Mouse (Mus musculus) cerebellum, postnatal 25 days (tissue): Measurements from ENCODE around the gene Nipsnap2.
"Not testable (repeated sequence)": the region's sequence is repeated elsewhere in the genome, so short reads cannot be mapped to it uniquely, and the experiment has no call there.

Source experiments
- DNase-seq, 2 experiments: peaks; one replicate each; pipeline ENCODE4 v3.0.0; 2021; ENCODE audit warnings: mixed read lengths in 2 of 2

The Nipsnap2 gene

DNA sequence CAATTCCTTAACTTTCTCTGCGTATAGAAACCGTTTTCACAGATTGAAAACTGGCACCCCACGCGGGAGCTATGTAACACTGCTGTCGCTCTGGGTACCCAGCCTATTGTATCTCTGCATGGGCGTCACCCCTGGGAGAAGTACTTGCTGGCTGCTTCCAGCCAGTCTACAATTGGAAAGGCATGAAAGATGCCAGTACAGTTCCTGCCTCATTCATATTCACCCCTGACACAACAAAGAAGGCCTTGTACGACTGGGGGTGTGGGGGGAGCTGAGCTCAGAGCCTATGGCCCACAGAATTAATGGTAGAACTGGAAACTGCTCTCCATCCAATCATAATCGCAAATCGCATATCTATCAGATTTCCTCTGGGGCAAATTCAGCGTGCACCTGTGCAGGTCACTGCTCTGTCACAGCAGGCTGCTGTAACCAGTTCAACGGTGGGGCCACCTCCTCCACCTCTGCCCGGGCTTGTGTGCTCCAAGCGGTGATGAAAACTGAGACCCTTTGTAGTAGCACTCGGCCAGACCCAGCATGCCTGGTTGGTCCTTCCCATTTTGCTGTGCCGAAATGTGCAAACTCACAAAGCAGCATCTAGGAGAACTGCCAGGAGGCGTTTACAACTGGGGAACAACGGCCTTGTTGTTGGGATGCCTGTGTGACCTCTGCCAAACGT is 37.1 kb downstream of the Nipsnap2 start:
- peak; percentile 15 to 26 for DNase-seq

- DNase-seq, result no peak
These were observed 45.8 kb downstream of the Nipsnap2 start for GRCm38 (mm10) chr5:129770443-129771355.

DNA sequence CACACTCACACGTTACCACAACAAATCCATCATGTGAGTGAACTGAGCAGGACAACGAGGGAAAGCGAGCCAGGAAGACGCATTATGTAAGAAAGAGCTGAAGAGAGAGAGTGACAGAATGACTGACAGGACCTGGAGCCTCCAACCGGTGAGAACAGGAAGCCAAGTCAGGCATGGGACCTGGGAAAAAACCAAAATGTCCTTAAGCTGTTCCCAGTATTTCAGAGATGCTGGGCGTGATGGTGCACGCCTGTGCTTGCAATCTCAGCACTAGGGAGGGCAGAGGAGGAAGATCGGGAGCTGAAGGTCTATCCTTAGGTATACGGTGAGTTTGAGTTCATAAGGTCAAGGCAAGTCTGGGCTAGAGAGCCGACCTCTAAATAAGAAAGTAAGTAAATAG is 47.6 kb downstream of the Nipsnap2 start:
- DNase-seq, result no peak

DNA sequence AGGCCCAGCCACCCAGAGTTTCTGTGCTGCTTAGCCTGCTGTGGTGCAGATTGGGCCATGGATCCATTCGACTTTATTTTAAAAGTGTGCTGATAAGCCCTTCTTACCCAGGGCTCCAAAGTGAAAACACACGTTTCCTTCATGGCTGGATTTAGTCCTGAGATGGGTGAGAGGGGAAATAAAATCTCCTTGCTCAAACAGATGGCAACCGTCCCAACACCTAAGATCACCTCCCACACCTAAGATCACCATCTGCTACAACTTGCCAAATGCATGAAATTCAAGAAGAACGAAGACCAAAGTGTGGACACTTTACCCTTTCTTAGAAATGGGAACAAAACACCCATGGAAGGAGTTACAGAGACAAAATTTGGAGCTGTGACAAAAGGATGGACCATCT is 48.5 kb downstream of the Nipsnap2 start:
- DNase-seq, result not testable (repeated sequence)

DNA sequence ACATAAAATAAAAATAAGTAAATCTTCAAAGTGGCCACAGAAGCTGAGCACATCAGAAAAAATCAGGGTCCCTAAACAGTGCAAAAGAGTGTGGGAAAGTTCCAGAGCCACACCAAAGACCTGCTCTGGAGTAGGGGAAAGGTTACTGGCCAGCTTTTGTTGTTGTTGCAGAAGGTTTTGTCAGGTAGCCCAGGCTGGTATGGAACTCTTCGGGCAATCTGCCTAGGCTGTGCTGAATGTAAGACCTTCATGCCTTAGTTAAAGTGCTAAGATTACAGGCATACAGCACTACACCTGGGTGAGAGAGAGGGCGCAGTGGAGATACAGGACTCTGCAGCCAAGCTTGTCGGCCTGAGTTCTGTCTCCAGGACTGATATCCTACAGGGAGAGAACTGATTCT is 49.8 kb downstream of the Nipsnap2 start:
- no peak for DNase-seq

DNA sequence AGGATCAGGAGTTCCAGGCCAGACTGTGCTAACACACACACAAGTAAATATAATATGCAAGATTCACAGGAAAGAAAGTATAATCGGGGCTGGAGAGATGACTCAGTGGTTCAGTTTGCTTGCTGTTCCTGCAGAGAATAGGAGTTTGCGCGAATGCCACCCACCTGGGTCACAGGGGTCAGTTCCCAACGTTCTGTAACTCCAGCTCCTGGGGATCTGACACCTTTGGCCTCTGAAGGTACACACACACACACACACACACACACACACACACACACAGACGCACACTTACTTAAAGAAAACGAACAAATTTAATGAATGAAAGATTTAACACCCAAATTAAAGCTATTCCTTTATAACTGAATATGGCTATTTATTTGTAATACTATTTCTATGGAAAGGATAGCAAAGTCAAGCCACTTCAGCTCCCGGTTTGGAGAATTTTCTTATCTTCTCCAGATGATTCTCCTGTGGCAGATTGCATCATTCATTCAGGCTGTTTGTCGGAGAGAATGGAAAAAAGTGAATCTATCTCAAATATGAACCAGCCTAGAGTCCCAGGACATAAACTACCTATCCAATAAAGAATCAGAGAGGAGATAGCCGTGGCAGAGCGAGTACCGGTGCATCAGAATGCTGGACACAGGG is 53.6 kb downstream of the Nipsnap2 start:
- DNase-seq, result no peak

- DNase-seq, result peak; percentile 85 to 89
These were observed 54.3 kb downstream of the Nipsnap2 start for GRCm38 (mm10) chr5:129778996-129779716.

GRCm38 (mm10) chr5:129780131-129780530 is 55.3 kb downstream of the Nipsnap2 start:
- DNase-seq, result no peak

- peak in 1 of 2 experiments; percentile 37 for DNase-seq
These were observed 57.3 kb downstream of the Nipsnap2 start for GRCm38 (mm10) chr5:129782211-129782610.

DNA sequence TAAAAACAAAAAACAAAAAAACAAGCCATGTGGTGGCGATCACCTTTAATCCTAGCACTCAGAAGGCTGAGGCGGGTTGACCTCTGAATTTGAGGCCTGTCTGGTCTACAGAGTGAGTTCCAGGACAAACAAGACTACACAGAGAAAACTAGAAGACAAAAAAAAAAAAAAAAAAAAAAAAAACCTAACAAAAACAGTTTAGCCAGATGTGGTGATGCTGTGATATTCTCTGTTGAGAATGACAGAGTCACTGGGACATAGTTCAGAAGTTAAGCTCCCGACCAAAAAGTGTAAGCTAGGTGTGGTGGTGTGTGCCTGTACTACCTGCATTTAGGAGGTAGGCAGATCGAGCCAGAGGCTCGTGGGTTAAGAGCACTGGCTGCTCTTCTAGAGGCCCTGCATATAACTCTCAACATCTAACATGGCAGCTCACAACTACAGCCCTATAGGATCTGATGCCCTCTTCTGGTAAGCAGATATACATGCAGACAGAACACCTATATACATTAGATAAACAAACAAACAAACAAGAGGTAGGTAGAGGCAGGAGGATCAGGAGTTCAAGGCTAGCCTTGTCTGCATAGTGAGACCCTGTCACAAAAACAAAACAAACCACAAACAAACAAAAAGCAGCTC is 60.5 kb downstream of the Nipsnap2 start:
- no peak for DNase-seq

GRCm38 (mm10) chr5:129786161-129786560 is 61.3 kb downstream of the Nipsnap2 start:
- no peak for DNase-seq

DNA sequence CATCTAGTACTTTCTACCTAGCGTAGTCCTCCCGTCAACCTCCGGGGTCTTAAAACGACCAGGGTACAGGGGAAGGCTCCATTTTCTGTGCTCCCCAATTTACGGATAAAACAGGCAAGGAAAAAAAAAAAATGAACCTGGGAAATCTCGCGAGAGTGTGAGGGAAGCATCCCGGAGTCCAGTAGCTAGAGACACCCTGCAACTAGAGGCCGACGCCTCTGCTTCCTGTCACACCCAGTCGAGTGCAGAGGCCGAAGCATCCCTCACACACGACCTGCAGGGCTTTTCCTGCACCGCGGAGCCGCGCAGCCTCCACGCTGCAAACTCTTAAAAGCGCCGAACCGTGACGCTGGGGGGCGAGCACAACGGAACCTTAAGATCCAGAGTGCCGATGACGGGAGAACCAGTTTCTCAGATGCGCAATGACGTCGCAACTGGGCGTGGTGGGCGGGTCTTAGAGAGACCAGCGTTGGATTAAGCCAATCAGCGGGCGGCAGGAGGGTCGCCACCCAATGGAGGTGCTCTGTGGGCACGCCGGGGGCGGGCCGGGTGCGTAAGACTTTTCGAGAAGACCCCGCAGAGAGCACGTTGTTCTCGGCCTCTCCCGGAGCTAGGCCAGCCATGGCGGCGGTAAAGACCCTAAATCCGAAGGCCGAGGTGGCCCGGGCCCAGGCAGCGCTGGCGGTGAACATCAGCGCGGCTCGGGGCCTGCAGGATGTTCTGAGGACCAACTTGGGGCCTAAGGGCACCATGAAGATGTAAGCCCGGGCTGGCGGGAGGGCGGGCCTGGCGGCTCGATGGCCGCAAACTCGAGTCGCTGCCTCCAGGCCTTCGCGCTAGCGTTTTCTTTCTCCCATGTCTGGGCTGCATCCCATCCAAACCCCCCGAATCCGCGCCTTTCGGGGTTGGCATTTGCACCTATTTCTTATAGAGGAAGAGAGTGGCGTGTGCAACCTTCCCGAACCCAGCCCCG is 62.2 kb downstream of the Nipsnap2 start, which contains the start of gene Psph:
TSS of gene Psph (minus strand) at position 632 of the 973 bp plus-strand sequence.
- peak; percentile 98 for DNase-seq

GRCm38 (mm10) chr5:129787818-129788593 is 63.1 kb downstream of the Nipsnap2 start:
- no peak for DNase-seq

DNA sequence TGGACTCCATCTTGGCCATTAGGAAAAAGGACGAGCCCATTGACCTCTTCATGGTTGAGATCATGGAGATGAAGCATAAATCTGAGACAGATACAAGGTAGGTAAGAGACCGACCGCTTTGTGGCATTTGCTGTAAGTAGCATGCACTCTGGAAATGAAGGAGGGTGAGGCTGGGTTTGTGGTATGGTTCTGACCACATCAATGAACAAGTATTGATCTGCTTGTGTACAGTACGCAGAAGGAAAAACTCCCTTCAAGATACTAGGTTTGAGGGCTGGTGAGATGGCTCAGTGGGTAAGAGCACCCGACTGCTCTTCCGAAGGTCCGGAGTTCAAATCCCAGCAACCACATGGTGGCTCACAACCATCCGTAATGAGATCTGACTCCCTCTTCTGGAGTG is 65.7 kb downstream of the Nipsnap2 start:
- not testable (repeated sequence) for DNase-seq
